Mouse (Mus musculus): ENCODE measurements around the gene Abcb1b.
"Not testable (repeated sequence)": the region's sequence is repeated elsewhere in the genome, so short reads cannot be mapped to it uniquely, and the experiment has no call there.

- TF ChIP-seq CTCF, EP300 (IDR thresholded peaks at IDR 0.05): not testable (repeated sequence)
These were observed 67.7 kb downstream of the Abcb1b start for GRCm38 (mm10) chr5:8865630-8866029.

Data from lung, postnatal 0 days (tissue).